Mouse (Mus musculus) mammary gland, adult 2 months (tissue): ENCODE data around the gene Cntn2. TPM values are rescaled to one million over a fixed set of nuclear protein-coding genes. Genes with fewer than 3 reads are reported as not detected.

Source experiments
- polyA plus RNA-seq: library from polyadenylated mRNA; depleted of rRNA; stranded (reverse); fragments of >200 nt; gene quantifications from 2 replicates; pipeline ENCODE4 v1.2.3, GENCODE M21; 2012; ENCODE audit warnings: low replicate concordance; rRNA removed

Cntn2 gene
- polyA plus RNA-seq, result 0.39 and 0.67 TPM in 2 replicates

DNA sequence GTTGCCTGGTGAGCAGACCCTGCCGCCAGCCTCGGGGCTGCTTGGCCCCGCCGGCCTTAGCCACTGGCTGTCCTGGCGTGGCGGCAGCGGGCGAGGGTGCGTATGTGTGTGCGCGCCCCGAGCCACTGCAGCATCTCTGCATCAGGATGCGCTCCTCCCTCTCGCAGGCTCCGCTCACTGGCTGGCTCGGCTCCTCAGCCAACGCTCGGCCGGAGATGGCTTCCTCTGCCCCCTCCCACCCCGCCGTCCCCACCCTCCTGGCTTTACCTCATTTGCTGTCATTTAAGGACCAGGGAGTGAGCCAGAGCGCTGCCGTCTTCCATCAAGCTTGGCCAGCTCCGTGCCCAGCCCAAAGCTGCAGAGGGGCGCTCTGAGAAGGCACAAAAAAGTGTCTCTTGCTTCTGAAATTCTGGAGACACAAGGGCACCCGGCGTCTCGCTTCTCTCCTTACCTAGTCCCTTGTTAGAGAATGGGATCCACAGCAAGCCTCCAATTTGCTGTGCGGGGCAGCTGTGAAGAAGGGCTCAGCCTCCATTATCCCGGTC, at the start of gene Cntn2:
Cntn2 (minus strand) TSS at position 495 of the 545 bp plus-strand sequence.

DNA sequence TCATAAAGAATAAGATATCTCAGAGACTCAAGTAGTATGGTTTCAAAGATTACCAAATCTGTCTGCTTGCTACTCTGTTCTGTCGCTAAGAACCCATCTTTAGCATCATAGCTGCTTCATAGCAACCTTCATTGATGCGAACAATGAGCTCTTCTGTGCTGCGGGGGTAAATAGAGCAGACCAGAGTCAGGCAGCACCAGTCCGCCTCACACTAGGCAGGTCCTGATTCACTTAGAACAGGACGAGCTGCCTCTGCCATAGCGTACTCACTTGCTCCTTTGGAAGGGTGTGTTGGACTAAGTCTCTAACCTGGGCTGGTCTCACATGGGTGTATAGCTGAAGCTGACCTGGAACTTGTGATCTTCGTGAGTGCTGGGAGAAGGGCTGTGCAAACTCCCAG, 37.0 kb downstream of the Cntn2 start, which contains the start of gene Tmem81:
Tmem81 (plus strand) TSS at position 173 of the 400 bp plus-strand sequence.

DNA sequence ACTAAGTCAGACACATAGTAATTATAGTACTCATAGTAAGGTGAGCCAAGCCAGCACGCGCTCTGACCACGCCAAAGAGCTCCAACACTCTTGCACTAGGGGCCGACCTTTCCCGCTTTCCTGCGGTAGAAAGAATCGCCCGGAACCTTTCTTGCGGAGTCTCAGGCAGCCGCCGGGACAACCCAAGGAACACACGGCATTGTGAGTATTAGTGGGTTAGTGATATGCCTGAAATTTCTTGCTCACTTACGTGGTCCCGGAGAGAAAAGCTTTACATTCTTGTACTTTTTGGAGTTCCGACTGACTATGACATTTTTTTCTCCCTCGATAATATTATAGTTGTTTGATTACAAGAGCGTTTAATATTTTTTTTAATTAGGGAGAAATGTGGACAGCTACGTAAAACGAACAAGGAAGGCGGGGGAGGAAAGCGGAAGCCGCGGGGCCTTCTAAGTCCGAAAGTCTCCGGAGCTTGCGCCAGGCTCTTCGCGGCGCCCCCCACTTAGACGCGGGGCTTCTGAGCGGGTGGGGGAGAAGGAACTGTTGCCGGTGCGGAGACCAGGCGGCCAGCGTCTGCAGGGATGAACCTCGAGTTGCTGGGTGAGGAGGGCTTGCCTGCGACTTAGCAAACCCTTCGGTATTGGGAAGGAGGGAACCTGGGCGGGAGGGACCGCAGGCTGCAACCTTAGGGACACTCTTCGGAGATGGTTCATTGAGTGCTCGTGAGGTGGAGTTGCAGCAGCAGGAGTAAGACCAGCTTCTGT, 65.9 kb downstream of the Cntn2 start, which contains the start of gene Rbbp5:
Rbbp5 (plus strand) TSS at position 438 of the 764 bp plus-strand sequence.

Other genes with a start within 250 kb of the Cntn2 start
- 0.22 and 0.30 TPM in 2 replicates for gene Klhdc8a, start 244.6 kb downstream of the Cntn2 start, polyA plus RNA-seq
- 9.0 and 14.4 TPM in 2 replicates for gene Nuak2, start 227.1 kb downstream of the Cntn2 start, polyA plus RNA-seq
- 16.7 and 21.7 TPM in 2 replicates for gene Tmcc2, start 152.0 kb downstream of the Cntn2 start, polyA plus RNA-seq
- gene Dstyk, start 125.7 kb downstream of the Cntn2 start, polyA plus RNA-seq, result 11.2 and 14.3 TPM in 2 replicates
- gene Rbbp5, start 65.9 kb downstream of the Cntn2 start, polyA plus RNA-seq, result 9.4 and 25.5 TPM in 2 replicates
- 2.1 and 2.6 TPM in 2 replicates for gene Tmem81, start 37.0 kb downstream of the Cntn2 start, polyA plus RNA-seq
- 1.4 and 1.8 TPM in 2 replicates for gene Nfasc, start 198.5 kb upstream of the Cntn2 start, polyA plus RNA-seq